Mouse (Mus musculus): ENCODE measurements at regions not wholly inside any gene's neighbourhood (a gene's known extent, or its start where the extent isn't known, plus 50 kb on each side); places are given as distances from the start of the nearest gene placed in this dataset.

DNA sequence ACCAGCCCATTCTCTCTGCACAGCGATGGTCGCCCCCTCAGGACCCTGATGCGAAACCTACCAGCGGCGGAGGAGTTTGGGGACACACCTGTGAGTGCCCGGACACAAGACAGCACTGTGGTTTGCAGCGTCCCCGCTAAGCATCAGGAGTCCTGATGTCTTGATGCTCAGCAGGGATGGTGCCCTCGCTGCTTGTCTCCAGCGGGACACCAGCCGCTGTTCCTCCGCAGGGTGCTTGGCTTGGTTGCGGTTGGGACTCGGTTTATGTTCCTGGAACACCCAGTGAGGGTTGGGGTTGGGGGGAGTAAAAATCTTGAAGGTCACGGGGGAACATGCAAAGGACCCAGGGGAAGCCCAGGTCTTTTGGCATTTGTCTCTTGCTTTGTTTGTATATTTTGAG is 56.9 kb downstream of the Uncx start:
- TF ChIP-seq GATA1 (IDR thresholded peaks at IDR 0.05; ENCODE audit: borderline replicate concordance, low read length), result no peak
- TF ChIP-seq FLI1 (IDR thresholded peaks at IDR 0.05; ENCODE audit: low read length), result no peak
